Mouse (Mus musculus): ENCODE measurements around the gene Myh14. TPM values are rescaled to one million over a fixed set of nuclear protein-coding genes. Genes with fewer than 3 reads are reported as not detected.

Myh14 gene
- total and polyA plus RNA-seq, 2 experiments from 2014 or later = 1.4 to 2.9 TPM

- ATAC-seq (ENCODE audit: insufficient read depth, low read depth) = no peak
Measured at GRCm38 (mm10) chr7:44695223-44695622, 24.6 kb upstream of the Myh14 start.

GRCm38 (mm10) chr7:44693427-44694175 is 23.0 kb upstream of the Myh14 start:
- H3K4me1 ChIP-seq (ENCODE audit: control insufficient read depth, insufficient read depth) = 0 out of 2 replicates have a peak, but pooled peaks cover 9% of the 10 kb centered on the region
- WGBS = 63% methylated on average over 10 of the region's 10 CpGs
- no peak overlapping the region for H3K4me3 ChIP-seq (ENCODE audit: low read depth, low read length)
- H3K36me3 ChIP-seq (replicated peaks; ENCODE audit: control insufficient read depth, insufficient read depth, low read length) = no peaks in the 10 kb centered on the region
- H3K27me3 ChIP-seq (ENCODE audit: control insufficient read depth, insufficient read depth, low read length) = no peaks in the 10 kb centered on the region
- no peaks in the 10 kb centered on the region for H3K9me3 ChIP-seq (replicated peaks; ENCODE audit: control insufficient read depth, low read length)
- ATAC-seq (ENCODE audit: insufficient read depth, low read depth) (no peak), DNase-seq (ENCODE audit: low spot score) (no peak)
- no peak for TF ChIP-seq EP300 (IDR thresholded peaks at IDR 0.05; ENCODE audit: low read depth)
- TF ChIP-seq CTCF (IDR thresholded peaks at IDR 0.05; ENCODE audit: low read depth) = no peak
- H3K27ac ChIP-seq (ENCODE audit: low read depth) = no peak overlapping the region
- no peak overlapping the region for H3K9ac ChIP-seq (replicated peaks; ENCODE audit: low read depth, low read length)
- H3K4me2 ChIP-seq (ENCODE audit: low read depth, low read length) = no peak overlapping the region

More at GRCm38 (mm10) chr7:44695223-44695622, 24.6 kb upstream of the Myh14 start:
- WGBS = 82% methylated on average over 4 of the region's 4 CpGs
- no peaks in the 10 kb centered on the region for H3K27me3 ChIP-seq (ENCODE audit: control insufficient read depth, insufficient read depth, low read length)
- no peaks in the 10 kb centered on the region for H3K36me3 ChIP-seq (replicated peaks; ENCODE audit: control insufficient read depth, insufficient read depth, low read length)
- H3K9me3 ChIP-seq (replicated peaks; ENCODE audit: control insufficient read depth, low read length) = no peaks in the 10 kb centered on the region
- no peak overlapping the region for H3K4me3 ChIP-seq (ENCODE audit: low read depth, low read length)
- H3K4me1 ChIP-seq (ENCODE audit: control insufficient read depth, insufficient read depth) = 0 out of 2 replicates have a peak, but pooled peaks cover 9% of the 10 kb centered on the region
- no peak overlapping the region for H3K4me2 ChIP-seq (ENCODE audit: low read depth, low read length)
- H3K9ac ChIP-seq (replicated peaks; ENCODE audit: low read depth, low read length) = no peak overlapping the region
- no peak for DNase-seq (ENCODE audit: low spot score)
- H3K27ac ChIP-seq (ENCODE audit: low read depth) = no peak overlapping the region
- no peak for TF ChIP-seq EP300 (IDR thresholded peaks at IDR 0.05; ENCODE audit: low read depth)
- no peak for TF ChIP-seq CTCF (IDR thresholded peaks at IDR 0.05; ENCODE audit: low read depth)

GRCm38 (mm10) chr7:44689331-44689730 is 18.7 kb upstream of the Myh14 start:
- ATAC-seq (ENCODE audit: insufficient read depth, low read depth) (no peak), DNase-seq (ENCODE audit: low spot score) (no peak)
- Histone ChIP-seq H3K4me3 (ENCODE audit: low read depth, low read length) (no peak overlapping the region), H3K4me1 (ENCODE audit: control insufficient read depth, insufficient read depth) (no peaks in the 10 kb centered on the region), H3K36me3 (replicated peaks; ENCODE audit: control insufficient read depth, insufficient read depth, low read length) (no peaks in the 10 kb centered on the region), H3K4me2 (ENCODE audit: low read depth, low read length) (no peak overlapping the region), H3K9ac (replicated peaks; ENCODE audit: low read depth, low read length) (no peak overlapping the region), H3K27me3 (ENCODE audit: control insufficient read depth, insufficient read depth, low read length) (no peaks in the 10 kb centered on the region), H3K27ac (ENCODE audit: low read depth) (no peak overlapping the region), H3K9me3 (replicated peaks; ENCODE audit: control insufficient read depth, low read length) (no peaks in the 10 kb centered on the region)
- 85% methylated on average over 7 of the region's 7 CpGs for WGBS
- TF ChIP-seq EP300 (IDR thresholded peaks at IDR 0.05; ENCODE audit: low read depth) = no peak
- TF ChIP-seq CTCF (IDR thresholded peaks at IDR 0.05; ENCODE audit: low read depth) = no peak

GRCm38 (mm10) chr7:44688890-44689289 is 18.2 kb upstream of the Myh14 start:
- Histone ChIP-seq H3K4me1 (ENCODE audit: control insufficient read depth, insufficient read depth) (no peaks in the 10 kb centered on the region), H3K27me3 (ENCODE audit: control insufficient read depth, insufficient read depth, low read length) (no peaks in the 10 kb centered on the region), H3K4me3 (ENCODE audit: low read depth, low read length) (no peak overlapping the region), H3K9me3 (replicated peaks; ENCODE audit: control insufficient read depth, low read length) (no peaks in the 10 kb centered on the region), H3K36me3 (replicated peaks; ENCODE audit: control insufficient read depth, insufficient read depth, low read length) (no peaks in the 10 kb centered on the region), H3K27ac (ENCODE audit: low read depth) (no peak overlapping the region), H3K9ac (replicated peaks; ENCODE audit: low read depth, low read length) (no peak overlapping the region), H3K4me2 (ENCODE audit: low read depth, low read length) (no peak overlapping the region)
- ATAC-seq (ENCODE audit: insufficient read depth, low read depth) (no peak), DNase-seq (ENCODE audit: low spot score) (no peak)
- TF ChIP-seq CTCF (IDR thresholded peaks at IDR 0.05; ENCODE audit: low read depth) = peak; percentile 15; the same call in 1 of the 2 replicates
- no peak for TF ChIP-seq EP300 (IDR thresholded peaks at IDR 0.05; ENCODE audit: low read depth)
- 67% methylated on average over 3 of the region's 3 CpGs for WGBS

GRCm38 (mm10) chr7:44685531-44686402 is 15.1 kb upstream of the Myh14 start:
- peak; percentile 75 for ATAC-seq (ENCODE audit: insufficient read depth, low read depth)

More at GRCm38 (mm10) chr7:44685531-44686402, 15.1 kb upstream of the Myh14 start:
- H3K9ac ChIP-seq (replicated peaks; ENCODE audit: low read depth, low read length) = no peak overlapping the region
- no peaks in the 10 kb centered on the region for H3K27me3 ChIP-seq (ENCODE audit: control insufficient read depth, insufficient read depth, low read length)
- TF ChIP-seq EP300 (IDR thresholded peaks at IDR 0.05; ENCODE audit: low read depth) (no peak), CTCF (IDR thresholded peaks at IDR 0.05; ENCODE audit: low read depth) (no peak)
- WGBS = 45% methylated on average over 15 of the region's 17 CpGs
- 0 out of 2 replicates have a peak, but pooled peaks cover 2% of the 10 kb centered on the region for H3K9me3 ChIP-seq (replicated peaks; ENCODE audit: control insufficient read depth, low read length)
- H3K4me1 ChIP-seq (ENCODE audit: control insufficient read depth, insufficient read depth) = no peaks in the 10 kb centered on the region
- peak; percentile 60 for DNase-seq (ENCODE audit: low spot score)
- H3K4me2 ChIP-seq (ENCODE audit: low read depth, low read length) = no peak overlapping the region
- H3K27ac ChIP-seq (ENCODE audit: low read depth) = 0 out of 2 replicates have a peak overlapping the region, but pooled peaks have one; percentile 1
- no peak overlapping the region for H3K4me3 ChIP-seq (ENCODE audit: low read depth, low read length)
- no peaks in the 10 kb centered on the region for H3K36me3 ChIP-seq (replicated peaks; ENCODE audit: control insufficient read depth, insufficient read depth, low read length)

All from heart, postnatal 0 days (tissue).